Mouse (Mus musculus): ENCODE data around the gene Mettl7a1. TPM values are rescaled to one million over a fixed set of nuclear protein-coding genes. Genes with fewer than 3 reads are reported as not detected.
"Not testable (repeated sequence)": the region's sequence is repeated elsewhere in the genome, so short reads cannot be mapped to it uniquely, and the experiment has no call there.

Gene Mettl7a1
- polyA plus RNA-seq, 1 experiment, result 9.2 TPM

- Histone ChIP-seq H3K4me3 (replicated peaks) (no peak overlapping the region), H3K4me1 (no peaks in the 10 kb centered on the region), H3K27me3 (replicated peaks) (peaks cover 16% of the 10 kb centered on the region), H3K9me3 (no peaks in the 10 kb centered on the region; the same call in 1 of the 2 replicates), H3K36me3 (replicated peaks; ENCODE audit: low read length) (no peaks in the 10 kb centered on the region)
- TF ChIP-seq GATA1 (IDR thresholded peaks at IDR 0.05; ENCODE audit: borderline replicate concordance, low read length), result no peak
- no peak for TF ChIP-seq FLI1 (IDR thresholded peaks at IDR 0.05; ENCODE audit: low read length)
These were observed 41.5 kb downstream of the Mettl7a1 start for GRCm38 (mm10) chr15:100345484-100345883.

GRCm38 (mm10) chr15:100346761-100347160 is 42.8 kb downstream of the Mettl7a1 start:
- Histone ChIP-seq H3K9me3 (no peaks in the 10 kb centered on the region; the same call in 1 of the 2 replicates), H3K36me3 (replicated peaks; ENCODE audit: low read length) (no peaks in the 10 kb centered on the region), H3K4me1 (no peaks in the 10 kb centered on the region), H3K4me3 (replicated peaks) (no peak overlapping the region), H3K27me3 (replicated peaks) (peaks cover 23% of the 10 kb centered on the region)
- no peak for TF ChIP-seq GATA1 (IDR thresholded peaks at IDR 0.05; ENCODE audit: borderline replicate concordance, low read length)
- no peak for TF ChIP-seq FLI1 (IDR thresholded peaks at IDR 0.05; ENCODE audit: low read length)

DNA sequence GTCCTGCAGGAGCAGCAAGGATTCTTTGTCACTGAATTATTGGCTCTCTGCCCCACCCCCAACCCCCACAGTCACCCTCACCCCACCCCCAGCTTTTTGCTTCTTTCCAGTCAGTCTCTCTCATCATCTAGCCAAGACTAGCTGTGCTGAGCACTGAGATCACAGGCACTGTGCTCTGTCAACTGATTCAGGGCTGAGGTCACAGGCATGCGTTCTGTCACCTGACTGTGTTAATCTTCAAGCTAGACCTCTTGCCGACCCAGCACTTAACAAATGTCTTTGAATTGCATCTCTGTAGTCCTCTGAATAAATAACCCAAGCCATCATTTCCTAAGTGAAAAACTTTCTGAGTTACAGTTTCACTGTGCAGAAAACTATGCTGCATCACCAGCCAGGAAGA is 45.6 kb downstream of the Mettl7a1 start:
- TF ChIP-seq GATA1 (IDR thresholded peaks at IDR 0.05; ENCODE audit: borderline replicate concordance, low read length) (no peak), FLI1 (IDR thresholded peaks at IDR 0.05; ENCODE audit: low read length) (no peak)

DNA sequence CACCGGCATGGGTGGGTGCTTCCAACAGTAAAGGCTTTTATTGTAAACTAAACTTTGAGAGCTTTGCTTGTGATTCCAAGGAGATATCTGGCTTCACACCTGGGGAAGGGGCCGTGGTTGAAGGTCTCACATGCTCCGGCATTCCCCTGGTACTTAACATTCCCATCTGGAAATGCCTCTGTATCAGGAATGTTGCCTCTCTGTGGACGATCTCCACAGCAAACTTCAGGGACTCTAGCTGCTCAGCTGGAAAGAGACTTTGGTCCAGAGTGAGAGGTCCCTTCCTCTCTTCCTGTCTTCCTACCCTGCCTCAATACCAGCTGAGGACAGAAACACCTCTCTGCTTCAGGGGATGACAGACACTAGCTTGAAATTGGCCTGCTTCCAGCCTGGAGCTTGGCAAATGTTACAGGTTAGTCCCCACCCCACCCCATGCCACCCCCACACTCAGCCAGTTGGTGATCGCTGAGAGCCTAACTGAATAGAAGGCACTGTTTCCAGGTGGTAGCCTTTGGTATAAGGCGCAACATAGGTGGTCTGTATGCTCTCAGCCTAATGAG is 47.6 kb downstream of the Mettl7a1 start:
- no peak overlapping the region for H3K4me3 ChIP-seq (replicated peaks)
- no peak for TF ChIP-seq FLI1 (IDR thresholded peaks at IDR 0.05; ENCODE audit: low read length)
- TF ChIP-seq GATA1 (IDR thresholded peaks at IDR 0.05; ENCODE audit: borderline replicate concordance, low read length), result no peak
- peaks cover 24% of the 10 kb centered on the region for H3K27me3 ChIP-seq (replicated peaks)
- H3K36me3 ChIP-seq (replicated peaks; ENCODE audit: low read length), result no peaks in the 10 kb centered on the region
- H3K9me3 ChIP-seq, result no peaks in the 10 kb centered on the region
- H3K4me1 ChIP-seq, result no peaks in the 10 kb centered on the region

More for the DNA sequence above, 45.6 kb downstream of the Mettl7a1 start:
- Histone ChIP-seq H3K9me3 (no peaks in the 10 kb centered on the region; the same call in 1 of the 2 replicates), H3K4me3 (replicated peaks) (no peak overlapping the region), H3K36me3 (replicated peaks; ENCODE audit: low read length) (no peaks in the 10 kb centered on the region), H3K27me3 (replicated peaks) (peaks cover 23% of the 10 kb centered on the region), H3K4me1 (no peaks in the 10 kb centered on the region)

DNA sequence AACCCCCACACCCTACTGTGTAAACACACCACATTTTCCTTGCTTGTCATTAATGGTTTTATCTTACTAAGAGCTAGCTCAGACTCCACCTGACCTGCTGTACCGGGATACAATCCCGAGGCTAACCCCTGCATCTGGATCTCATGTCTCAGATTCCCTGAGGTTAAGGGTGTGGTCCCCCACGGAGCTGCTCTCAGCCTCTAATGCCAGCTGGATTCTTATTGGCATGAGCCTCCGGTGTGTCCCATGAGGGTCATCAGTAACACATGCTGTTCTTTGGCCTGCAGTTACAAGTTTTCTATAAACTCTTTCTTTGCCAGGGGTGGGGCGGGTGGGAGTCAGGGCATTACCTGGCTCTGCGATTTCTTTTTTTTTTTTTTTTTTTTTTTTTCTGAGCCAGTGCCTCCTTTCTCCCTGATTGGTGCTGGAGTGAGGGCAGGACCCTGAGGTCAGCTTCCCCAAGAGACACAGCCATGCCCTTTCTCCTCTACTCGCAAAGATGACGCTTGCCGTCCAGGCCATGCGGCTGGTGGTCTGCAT is 48.8 kb downstream of the Mettl7a1 start, which contains the start of the genes Methig1 and Mettl7a2:
Gene Methig1 (plus strand): TSS at position 439 of the 540 bp plus-strand sequence.
Gene Mettl7a2 (plus strand): TSS at position 490 of the 540 bp plus-strand sequence.
- no peak within 1 kb of the TSS for H3K4me3 ChIP-seq (replicated peaks)
- H3K36me3 ChIP-seq (replicated peaks; ENCODE audit: low read length), result no peaks in the 10 kb centered on the region

DNA sequence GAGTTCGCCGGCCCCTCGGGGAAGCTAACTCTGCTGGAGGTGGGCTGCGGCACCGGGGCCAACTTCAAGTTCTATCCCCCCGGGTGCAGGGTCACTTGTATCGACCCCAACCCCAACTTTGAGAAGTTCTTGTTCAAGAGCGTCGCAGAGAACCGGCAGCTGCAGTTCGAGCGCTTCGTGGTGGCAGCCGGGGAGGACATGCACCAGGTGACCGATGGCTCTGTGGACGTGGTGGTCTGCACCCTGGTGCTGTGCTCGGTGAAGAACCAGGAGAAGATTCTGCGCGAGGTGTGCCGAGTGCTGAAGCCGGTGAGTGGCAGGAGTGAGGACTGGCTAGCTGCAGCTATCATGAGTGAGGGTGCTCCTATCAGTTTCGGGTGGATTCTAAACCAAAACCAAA is 49.5 kb downstream of the Mettl7a1 start:
- not testable (repeated sequence) for H3K9me3 ChIP-seq; H3K4me3 ChIP-seq (replicated peaks); H3K36me3 ChIP-seq (replicated peaks; ENCODE audit: low read length); H3K4me1 ChIP-seq
- peaks cover 24% of the 10 kb centered on the region for H3K27me3 ChIP-seq (replicated peaks)

More for the DNA sequence above, 48.8 kb downstream of the Mettl7a1 start, which contains the start of the genes Methig1 and Mettl7a2:
- no peaks in the 10 kb centered on the region for H3K9me3 ChIP-seq
- no peaks in the 10 kb centered on the region for H3K4me1 ChIP-seq
- peaks cover 24% of the 10 kb centered on the region for H3K27me3 ChIP-seq (replicated peaks)
- no peak for TF ChIP-seq FLI1 (IDR thresholded peaks at IDR 0.05; ENCODE audit: low read length)
- no peak for TF ChIP-seq GATA1 (IDR thresholded peaks at IDR 0.05; ENCODE audit: borderline replicate concordance, low read length)

DNA sequence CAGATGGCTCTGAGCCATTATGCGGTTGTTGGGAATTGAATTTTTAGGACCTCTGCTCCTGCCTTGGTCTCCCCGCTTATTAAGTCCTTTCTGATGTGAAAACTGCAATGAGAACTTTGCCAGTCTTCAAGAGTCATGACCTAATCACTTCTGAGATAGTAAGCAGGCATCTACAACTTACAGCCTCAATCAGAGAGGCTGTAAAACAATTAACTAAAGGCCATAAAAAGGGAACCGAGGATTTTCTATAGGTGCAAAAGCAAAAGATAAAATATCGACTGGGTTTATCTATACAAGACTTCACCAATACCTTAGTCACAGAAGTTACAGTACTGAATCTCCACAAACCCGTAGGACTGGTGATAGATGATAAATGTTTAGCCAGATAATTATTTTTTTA is 51.9 kb downstream of the Mettl7a1 start:
- Histone ChIP-seq H3K27me3 (replicated peaks) (peaks cover 13% of the 10 kb centered on the region), H3K36me3 (replicated peaks; ENCODE audit: low read length) (no peaks in the 10 kb centered on the region), H3K4me1 (no peaks in the 10 kb centered on the region), H3K9me3 (no peaks in the 10 kb centered on the region), H3K4me3 (replicated peaks) (no peak overlapping the region)
- no peak for TF ChIP-seq FLI1 (IDR thresholded peaks at IDR 0.05; ENCODE audit: low read length)

DNA sequence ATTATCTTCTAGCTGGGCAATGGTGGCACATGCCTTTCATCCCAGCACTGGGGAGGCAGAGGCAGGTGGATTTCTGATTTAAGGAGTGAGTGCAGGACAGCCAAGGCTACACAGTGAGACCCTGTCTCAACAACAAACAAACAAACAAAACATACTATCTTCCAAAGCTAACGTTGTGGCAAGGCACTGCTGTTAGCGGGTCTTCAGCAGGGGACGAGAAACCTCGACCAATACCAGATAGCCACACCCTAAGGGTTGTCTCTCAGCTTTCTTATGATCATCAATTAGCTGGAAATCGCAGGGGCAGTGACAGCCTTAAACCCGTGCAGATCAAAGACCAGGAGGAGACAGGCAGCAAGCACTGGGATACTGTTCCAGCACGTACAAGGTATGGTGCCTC is 60.3 kb downstream of the Mettl7a1 start, which contains the start of gene Higd1c:
Gene Higd1c (plus strand): TSS at position 301 of the 400 bp plus-strand sequence.
- peaks cover 23% of the 10 kb centered on the region for H3K27me3 ChIP-seq (replicated peaks)
- H3K36me3 ChIP-seq (replicated peaks; ENCODE audit: low read length), result no peaks in the 10 kb centered on the region
- peaks cover 4% of the 10 kb centered on the region for H3K4me1 ChIP-seq
- TF ChIP-seq FLI1 (IDR thresholded peaks at IDR 0.05; ENCODE audit: low read length) (no peak), GATA1 (IDR thresholded peaks at IDR 0.05; ENCODE audit: borderline replicate concordance, low read length) (no peak)
- peaks cover 9% of the 10 kb centered on the region for H3K9me3 ChIP-seq
- no peak within 1 kb of the TSS for H3K4me3 ChIP-seq (replicated peaks)

- H3K36me3 ChIP-seq (replicated peaks; ENCODE audit: low read length); H3K4me3 ChIP-seq (replicated peaks); H3K9me3 ChIP-seq; H3K4me1 ChIP-seq: not testable (repeated sequence)
- peaks cover 28% of the 10 kb centered on the region for H3K27me3 ChIP-seq (replicated peaks)
These were observed 62.0 kb downstream of the Mettl7a1 start for GRCm38 (mm10) chr15:100365967-100366366.

DNA sequence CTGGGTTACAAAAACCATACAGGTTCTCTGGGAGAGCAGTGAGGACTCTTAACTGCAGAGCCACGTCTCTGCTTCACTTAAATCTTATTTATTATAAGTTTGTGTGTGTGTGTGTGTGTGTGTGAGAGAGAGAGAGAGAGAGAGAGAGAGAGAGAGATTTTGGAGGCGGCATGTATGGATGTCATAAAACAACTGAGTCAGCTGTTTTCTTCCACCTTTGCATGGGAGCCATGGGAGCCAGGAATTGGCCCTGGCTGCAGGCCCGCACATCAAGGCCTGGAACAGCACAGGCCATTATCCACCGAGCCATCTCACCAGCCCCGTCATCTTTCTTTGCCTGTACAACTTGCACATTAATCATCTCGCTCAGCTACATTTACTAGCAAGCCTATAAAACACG is 63.2 kb downstream of the Mettl7a1 start:
- no peak for TF ChIP-seq FLI1 (IDR thresholded peaks at IDR 0.05; ENCODE audit: low read length)
- TF ChIP-seq GATA1 (IDR thresholded peaks at IDR 0.05; ENCODE audit: borderline replicate concordance, low read length), result no peak
- H3K4me3 ChIP-seq (replicated peaks), result no peak overlapping the region
- H3K36me3 ChIP-seq (replicated peaks; ENCODE audit: low read length), result no peaks in the 10 kb centered on the region
- peaks cover 9% of the 10 kb centered on the region for H3K9me3 ChIP-seq
- H3K27me3 ChIP-seq (replicated peaks), result peaks cover 29% of the 10 kb centered on the region
- H3K4me1 ChIP-seq, result peaks cover 4% of the 10 kb centered on the region
